Mouse (Mus musculus) MEL (cell line): ENCODE measurements around the gene Afp. TPM values are rescaled to one million over a fixed set of nuclear protein-coding genes. Genes with fewer than 3 reads are reported as not detected.

Experiments used
- DNase-seq: peaks from one replicate; pipeline ENCODE4 v3.0.0; 2011; ENCODE audit warnings: low read depth, low spot score
- H3K27ac ChIP-seq: 2 replicates; pipeline ENCODE4 v1.5.1; 2012; ENCODE audit warnings: low read depth, mild to moderate bottlenecking, control low read depth, low read length, moderate library complexity; ENCODE audit not compliant: control insufficient read depth
- H3K27me3 ChIP-seq, 2 experiments: fragments of 150-350 bp in 1 of 2; sonication (generic) in 1 of 2; 2 replicates each; pipeline ENCODE4 v1.6.1; 2012; ENCODE audit warnings: low read length in 2 of 2, mild to moderate bottlenecking in 2 of 2, improper control_type of control experiment in 1 of 2, moderate library complexity in 1 of 2; ENCODE audit not compliant: insufficient read depth in 2 of 2, control insufficient read depth in 1 of 2
- H3K36me3 ChIP-seq, 2 experiments: 2 replicates each; pipeline ENCODE4 v1.6.1; 2012 to 2014; ENCODE audit warnings: low read length in 2 of 2, improper control_type of control experiment in 1 of 2, inconsistent platforms in 1 of 2, mild to moderate bottlenecking in 1 of 2; ENCODE audit not compliant: insufficient read depth in 2 of 2, control insufficient read depth in 1 of 2
- H3K4me1 ChIP-seq, 2 experiments: fragments of 150-350 bp in 1 of 2; sonication (generic) in 1 of 2; 2 replicates each; pipeline ENCODE4 v1.6.1; 2012; ENCODE audit warnings: low read length in 2 of 2, improper control_type of control experiment in 1 of 2, mild to moderate bottlenecking in 1 of 2; ENCODE audit not compliant: insufficient read depth in 2 of 2, control insufficient read depth in 1 of 2
- H3K4me3 ChIP-seq, 2 experiments: fragments of 150-350 bp in 1 of 2; sonication (generic) in 1 of 2; 2 replicates each; pipeline ENCODE4 v1.5.1; 2012; ENCODE audit warnings: low read depth in 2 of 2, low read length in 2 of 2, mild to moderate bottlenecking in 2 of 2, moderate library complexity in 2 of 2, control low read depth in 1 of 2, improper control_type of control experiment in 1 of 2; ENCODE audit not compliant: control insufficient read depth in 1 of 2, insufficient read depth in 1 of 2
- H3K79me2 ChIP-seq: 2 replicates; pipeline ENCODE4 v1.6.1; 2012; ENCODE audit warnings: mild to moderate bottlenecking, low read length, moderate library complexity; ENCODE audit not compliant: control insufficient read depth, poor library complexity, insufficient read depth
- H3K9ac ChIP-seq: 2 replicates; pipeline ENCODE4 v1.6.1; 2012; ENCODE audit warnings: low read depth, mild to moderate bottlenecking, control low read depth, low read length, moderate library complexity; ENCODE audit not compliant: control insufficient read depth, poor library complexity, severe bottlenecking
- H3K9me3 ChIP-seq: fragments of 150-350 bp; sonication (generic); replicated peaks from 2 replicates; pipeline ENCODE4 v1.6.1; 2012; ENCODE audit warnings: mild to moderate bottlenecking, low read length, improper control_type of control experiment, moderate library complexity; ENCODE audit not compliant: insufficient read depth
- BHLHE40 ChIP-seq: IDR thresholded peaks from 2 replicates; pipeline ENCODE4 v1.6.1; 2012; ENCODE audit warnings: low read depth, mild to moderate bottlenecking, inconsistent platforms, low read length, improper control_type of control experiment, borderline replicate concordance
- ELF1 ChIP-seq: IDR thresholded peaks from 2 replicates; pipeline ENCODE4 v1.6.1; 2014; ENCODE audit warnings: low read depth, mild to moderate bottlenecking, inconsistent platforms, low read length, improper control_type of control experiment, moderate library complexity
- GATA1 ChIP-seq: IDR thresholded peaks from 2 replicates; pipeline ENCODE4 v1.6.1; 2011; ENCODE audit warnings: low read depth, low read length, improper control_type of control experiment
- HCFC1 ChIP-seq: IDR thresholded peaks from 2 replicates; pipeline ENCODE4 v1.6.1; 2012; ENCODE audit warnings: low read depth, mild to moderate bottlenecking, inconsistent platforms, low read length, improper control_type of control experiment, moderate library complexity
- JUND ChIP-seq: IDR thresholded peaks from 2 replicates; pipeline ENCODE4 v1.6.1; 2011; ENCODE audit warnings: low read depth, mild to moderate bottlenecking, improper control_type of control experiment, low read length
- MEF2A ChIP-seq: IDR thresholded peaks from 2 replicates; pipeline ENCODE4 v1.6.1; 2014; ENCODE audit warnings: low read depth, mild to moderate bottlenecking, inconsistent platforms, low read length, improper control_type of control experiment; ENCODE audit not compliant: poor library complexity, insufficient replicate concordance, severe bottlenecking; ENCODE audit errors: extremely low read depth
- NRF1 ChIP-seq: IDR thresholded peaks from 2 replicates; pipeline ENCODE4 v1.6.1; 2014; ENCODE audit warnings: low read depth, mild to moderate bottlenecking, inconsistent platforms, low read length, improper control_type of control experiment, moderate library complexity; ENCODE audit not compliant: poor library complexity, insufficient read depth, severe bottlenecking
- POLR2AphosphoS5 ChIP-seq: IDR thresholded peaks from 2 replicates; pipeline ENCODE4 v1.6.1; 2012; ENCODE audit warnings: low read depth, borderline replicate concordance, mild to moderate bottlenecking, inconsistent platforms, low read length, moderate library complexity, mixed read lengths
- RAD21 ChIP-seq: IDR thresholded peaks from 2 replicates; pipeline ENCODE4 v1.6.1; 2011; ENCODE audit warnings: mild to moderate bottlenecking, low read depth, low read length, improper control_type of control experiment
- USF2 ChIP-seq, 2 experiments: IDR thresholded peaks; 2 replicates each; pipeline ENCODE4 v1.6.1; 2011 to 2012; ENCODE audit warnings: improper control_type of control experiment in 2 of 2, low read length in 2 of 2, borderline replicate concordance in 1 of 2, inconsistent platforms in 1 of 2, low read depth in 1 of 2, mild to moderate bottlenecking in 1 of 2; ENCODE audit not compliant: insufficient read depth in 1 of 2
- ZC3H11A ChIP-seq: IDR thresholded peaks from 2 replicates; pipeline ENCODE4 v1.6.1; 2012; ENCODE audit warnings: low read depth, mild to moderate bottlenecking, inconsistent platforms, low read length, improper control_type of control experiment
- polyA plus RNA-seq, 2 experiments: library from polyadenylated mRNA; stranded (reverse) in 1 of 2; unstranded in 1 of 2; fragments of >175 nt in 1 of 2; fragments of >200 nt in 1 of 2; gene quantifications; 2 replicates each; pipeline versions ENCODE4 v1.2.1 to v1.2.4; 2012; ENCODE audit warnings: low replicate concordance in 2 of 2, low read depth in 1 of 2; ENCODE audit not compliant: insufficient read length in 2 of 2, insufficient read depth in 1 of 2, missing spikeins in 1 of 2
- total RNA-seq: library from RNA; depleted of rRNA; stranded (reverse); fragments of 300-350 nt; gene quantifications from 2 replicates; pipeline ENCODE4 v1.2.3, GENCODE M21; 2012

Afp gene
- total and polyA plus RNA-seq, 3 experiments: 0.15 to 0.39 TPM; not detected in 1

DNA sequence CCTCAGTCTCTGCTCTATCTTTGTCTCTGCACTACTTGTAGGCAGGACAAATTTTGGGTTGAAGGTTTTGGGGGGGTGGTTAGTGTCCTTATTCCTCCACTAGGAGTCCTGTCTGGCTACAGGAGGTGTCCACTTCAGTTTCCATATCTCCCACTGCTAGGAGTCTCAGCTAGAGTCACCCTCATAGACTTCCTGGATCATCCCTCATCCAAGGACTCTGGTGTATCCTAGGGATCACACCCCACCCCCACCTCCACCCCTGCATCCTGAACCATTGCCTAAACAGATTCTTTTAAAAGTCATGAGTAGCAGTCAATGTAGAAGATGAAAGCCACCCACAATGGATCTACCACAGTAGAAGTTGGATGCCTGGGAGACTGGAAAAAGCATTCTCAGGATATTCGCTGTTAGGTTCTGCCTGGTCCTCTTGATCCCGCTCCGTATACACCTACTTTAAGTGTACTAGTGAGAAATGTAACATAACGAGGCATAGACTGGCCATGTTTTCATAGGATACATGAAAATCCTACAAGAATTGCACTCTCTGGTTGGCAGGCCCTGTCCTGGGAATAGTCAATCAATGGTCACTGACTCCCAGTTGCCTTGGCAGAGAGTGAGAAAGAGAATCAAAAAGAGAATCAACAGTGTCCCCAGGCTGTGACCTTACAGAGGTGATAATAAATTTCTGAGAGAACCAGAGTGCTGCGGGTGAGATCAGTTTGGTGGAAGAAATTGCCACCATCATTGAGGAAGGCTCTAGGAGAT is 19.5 kb downstream of the Afp start:
- no peak for DNase-seq
- no peak overlapping the region for H3K9ac ChIP-seq
- no peaks in the 10 kb centered on the region for H3K4me1 ChIP-seq
- H3K36me3 ChIP-seq: no peaks in the 10 kb centered on the region
- no peaks in the 10 kb centered on the region for H3K9me3 ChIP-seq
- no peak for TF ChIP-seq GATA1
- H3K4me3 ChIP-seq: no peak overlapping the region
- H3K27me3 ChIP-seq: peaks cover 0 to 6% of the 10 kb centered on the region in 2 experiments
- no peak overlapping the region for H3K27ac ChIP-seq
- H3K79me2 ChIP-seq: no peaks in the 10 kb centered on the region

DNA sequence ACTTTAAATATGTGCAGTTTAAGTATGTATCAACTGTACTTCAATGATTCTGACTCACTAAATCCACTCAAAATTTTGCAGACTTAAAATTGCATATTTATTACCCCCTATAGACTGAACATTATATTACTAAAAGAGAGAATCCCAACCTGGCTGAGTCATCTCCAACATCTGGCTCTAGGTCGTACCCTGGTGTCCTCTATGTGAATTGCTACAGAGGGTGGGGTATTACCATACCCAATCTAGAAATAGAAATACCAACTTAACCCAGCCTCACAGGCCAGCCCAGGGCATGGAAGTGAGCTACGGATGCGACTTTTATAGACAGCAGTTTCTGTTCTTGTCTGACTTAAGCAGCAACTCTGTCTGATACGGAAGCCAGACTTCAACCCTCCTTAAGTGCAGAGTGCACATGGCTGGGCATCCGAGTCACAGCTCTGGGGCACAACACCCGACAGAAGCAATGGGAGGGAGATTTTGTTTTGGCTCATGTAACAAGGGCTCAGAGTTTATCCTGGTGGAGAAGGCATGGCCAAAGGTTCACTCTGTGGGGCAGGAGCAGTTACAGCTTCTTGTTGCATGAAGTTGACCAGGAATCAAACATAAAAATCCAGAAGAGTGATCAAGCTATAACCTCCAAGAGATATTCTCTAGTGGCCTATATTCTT is 21.9 kb downstream of the Afp start:
- no peaks in the 10 kb centered on the region for H3K79me2 ChIP-seq
- TF ChIP-seq ELF1 (no peak), NRF1 (no peak), HCFC1 (no peak), ZC3H11A (no peak), MEF2A (no peak), JUND (no peak), USF2 (IDR thresholded peaks at IDR 0.05; ENCODE audit: borderline replicate concordance in 1 of 2, insufficient read depth in 1 of 2, low read depth in 1 of 2, low read length in 2 of 2) (no peak), POLR2AphosphoS5 (no peak), RAD21 (no peak), BHLHE40 (no peak)
- TF ChIP-seq, all 39 proteins: peak for 0
- no peaks in the 10 kb centered on the region for H3K36me3 ChIP-seq
- no peak overlapping the region for H3K27ac ChIP-seq
- no peak overlapping the region for H3K9ac ChIP-seq
- no peak for DNase-seq
- peaks cover 0 to 10% of the 10 kb centered on the region in 2 experiments for H3K27me3 ChIP-seq
- H3K4me3 ChIP-seq: no peak overlapping the region
- no peaks in the 10 kb centered on the region for H3K9me3 ChIP-seq
- no peaks in the 10 kb centered on the region for H3K4me1 ChIP-seq

DNA sequence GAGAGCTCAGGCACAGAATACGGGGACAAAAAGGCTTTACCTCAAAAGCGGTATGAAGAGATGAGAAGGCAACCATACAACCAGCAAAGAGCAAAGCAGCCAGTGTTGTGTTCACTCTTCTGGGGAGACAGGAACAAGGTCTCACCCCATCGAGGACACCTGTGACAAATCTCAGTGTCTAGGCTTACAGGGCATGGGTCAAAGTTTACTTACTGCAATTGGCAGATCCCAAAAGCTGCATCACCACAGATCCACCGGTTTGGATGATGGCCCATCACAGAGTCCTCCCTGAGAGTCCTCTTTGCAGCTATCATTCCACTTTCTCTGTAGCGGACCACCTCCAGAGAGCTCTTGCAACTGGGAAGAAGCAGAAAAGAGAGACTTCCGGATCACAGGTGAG is 25.0 kb downstream of the Afp start:
- Histone ChIP-seq H3K79me2 (no peaks in the 10 kb centered on the region), H3K4me3 (no peak overlapping the region), H3K27me3 (peaks cover 0 to 10% of the 10 kb centered on the region in 2 experiments), H3K27ac (no peak overlapping the region), H3K9me3 (no peaks in the 10 kb centered on the region), H3K9ac (no peak overlapping the region), H3K4me1 (no peaks in the 10 kb centered on the region), H3K36me3 (no peaks in the 10 kb centered on the region)
- TF ChIP-seq RAD21: no peak
- DNase-seq: no peak
